Mouse (Mus musculus) cerebellum, adult 11-12 months (tissue): ENCODE results near the gene Cd9.
"Not testable (repeated sequence)": the region's sequence is repeated elsewhere in the genome, so short reads cannot be mapped to it uniquely, and the experiment has no call there.

Source experiments
- DNase-seq: peaks from one replicate; pipeline ENCODE4 v3.0.0; 2022

Cd9 gene

GRCm38 (mm10) chr6:125498062-125498461 lies 3.5 kb upstream of the Cd9 start:
- DNase-seq, result no peak

- no peak for DNase-seq
Observed at GRCm38 (mm10) chr6:125496417-125496816, 1.8 kb upstream of the Cd9 start.

DNA sequence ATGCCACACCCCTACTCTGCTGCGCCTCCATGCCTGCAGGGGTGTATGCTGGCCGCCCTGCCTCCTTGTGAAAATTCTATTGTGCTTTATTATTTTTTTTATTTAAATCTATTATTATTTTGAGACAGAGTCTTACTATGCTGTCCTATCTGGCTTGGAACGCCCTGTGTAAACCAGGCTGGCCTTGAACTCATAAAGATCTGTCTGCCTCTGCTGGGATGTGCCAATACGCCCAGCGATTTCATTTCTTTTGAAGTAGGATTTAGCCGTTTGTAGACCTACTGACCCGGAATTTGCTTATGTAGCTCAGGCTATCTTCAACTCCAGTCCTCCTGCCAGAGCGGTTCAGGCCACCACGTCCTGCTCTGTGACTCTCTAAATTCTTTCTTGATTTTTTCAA lies 770 bp upstream of the Cd9 start:
- no peak for DNase-seq

DNA sequence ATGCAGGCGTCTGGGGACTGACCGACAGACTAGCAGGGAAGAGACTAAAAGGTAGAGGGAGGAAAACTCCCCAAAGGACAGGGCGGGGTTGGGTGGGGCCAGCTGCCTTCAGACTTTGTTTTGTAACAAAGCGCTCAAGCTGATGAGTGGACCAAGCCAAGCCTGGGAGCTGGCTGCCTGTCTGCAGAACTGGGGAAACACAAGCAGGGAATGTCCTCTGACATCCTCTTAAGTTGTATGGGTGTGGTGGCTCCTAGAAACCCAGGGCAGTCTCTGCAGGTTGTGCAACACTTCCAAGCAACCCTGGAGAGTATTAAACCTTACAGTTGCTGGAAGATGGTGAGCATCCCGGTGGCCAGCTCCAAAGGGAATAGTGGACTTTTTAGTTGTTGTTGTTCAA lies 1.4 kb downstream of the Cd9 start:
- DNase-seq, result no peak

- no peak for DNase-seq
Observed at GRCm38 (mm10) chr6:125492664-125493063, 1.9 kb downstream of the Cd9 start.

- no peak for DNase-seq
Observed at GRCm38 (mm10) chr6:125492033-125492432, 2.6 kb downstream of the Cd9 start.

GRCm38 (mm10) chr6:125491393-125491792 lies 3.2 kb downstream of the Cd9 start:
- no peak for DNase-seq

DNA sequence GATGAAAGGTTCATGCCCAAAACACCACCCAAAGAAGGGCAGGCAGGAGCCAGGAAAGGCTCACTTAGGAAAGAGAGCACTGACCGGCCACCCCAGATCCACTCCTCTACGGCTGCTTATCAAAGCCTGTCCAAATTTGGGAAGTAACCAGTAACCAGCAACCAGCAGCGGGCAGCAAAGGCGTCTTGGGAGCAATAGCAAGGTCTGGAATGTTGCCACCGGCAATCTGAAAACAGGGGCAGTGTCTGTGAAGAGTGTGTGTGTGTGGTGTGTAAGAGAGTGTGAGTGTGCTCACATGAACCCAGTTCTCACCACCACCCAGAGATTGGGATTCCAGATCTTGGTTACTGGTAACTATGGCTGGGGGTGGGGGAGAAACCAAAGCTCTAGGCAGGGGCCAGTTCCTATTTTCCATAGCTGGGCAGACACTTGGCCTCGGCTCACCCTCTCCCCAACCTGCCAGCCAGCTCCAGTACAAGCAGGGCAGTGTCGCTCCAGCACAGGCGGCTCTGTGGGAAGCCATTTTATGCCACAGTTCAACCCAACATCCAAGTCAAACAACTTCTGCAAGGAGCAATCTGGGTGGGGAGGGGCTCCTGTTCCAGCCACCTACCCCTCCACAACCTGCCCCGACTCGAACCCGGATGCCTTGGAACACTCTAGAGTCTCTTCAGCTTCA lies 4.6 kb downstream of the Cd9 start:
- DNase-seq, result peak; percentile 6

DNA sequence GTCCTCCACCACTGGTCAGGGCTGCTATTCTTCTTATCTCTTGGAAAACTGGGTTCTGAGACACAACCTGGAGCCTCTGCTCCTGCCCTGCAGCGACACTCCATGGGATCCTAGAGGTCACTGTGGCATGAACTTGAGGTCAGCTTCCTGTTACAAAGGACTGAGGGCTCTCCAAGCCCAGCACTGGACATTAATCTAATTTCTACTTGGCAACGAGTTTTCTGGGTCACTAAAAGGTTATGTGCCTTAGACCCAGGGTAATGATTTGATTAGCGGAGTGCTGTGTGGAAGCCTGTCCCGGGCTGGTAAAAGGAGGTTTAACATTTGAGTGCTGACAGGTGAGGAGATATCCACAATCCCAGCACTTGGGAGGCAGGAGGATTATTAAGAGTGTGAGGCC lies 9.0 kb downstream of the Cd9 start:
- no peak for DNase-seq

DNA sequence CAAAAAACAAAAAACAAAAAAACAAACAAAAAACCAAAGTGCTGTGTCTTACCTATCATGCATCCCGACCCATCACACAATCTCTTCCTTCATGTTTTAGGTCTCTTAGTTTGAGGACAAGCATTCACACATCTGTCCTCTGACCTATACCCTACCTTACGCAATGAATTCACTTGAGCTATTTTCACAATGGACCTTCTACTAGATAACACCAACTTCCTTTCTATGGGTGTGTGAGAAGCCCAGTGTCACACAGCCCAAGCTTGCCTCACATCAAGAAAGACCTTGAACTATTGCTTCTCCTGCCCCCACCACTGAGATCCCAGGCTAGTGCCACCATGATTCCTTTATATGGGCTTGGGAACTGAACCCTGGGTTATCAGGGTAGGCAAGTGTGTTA lies 9.9 kb downstream of the Cd9 start:
- DNase-seq, result no peak

- DNase-seq, result not testable (repeated sequence)
Observed at GRCm38 (mm10) chr6:125484313-125484660, 10.3 kb downstream of the Cd9 start.

- no peak for DNase-seq
Observed at GRCm38 (mm10) chr6:125483515-125484312, 10.9 kb downstream of the Cd9 start.

DNA sequence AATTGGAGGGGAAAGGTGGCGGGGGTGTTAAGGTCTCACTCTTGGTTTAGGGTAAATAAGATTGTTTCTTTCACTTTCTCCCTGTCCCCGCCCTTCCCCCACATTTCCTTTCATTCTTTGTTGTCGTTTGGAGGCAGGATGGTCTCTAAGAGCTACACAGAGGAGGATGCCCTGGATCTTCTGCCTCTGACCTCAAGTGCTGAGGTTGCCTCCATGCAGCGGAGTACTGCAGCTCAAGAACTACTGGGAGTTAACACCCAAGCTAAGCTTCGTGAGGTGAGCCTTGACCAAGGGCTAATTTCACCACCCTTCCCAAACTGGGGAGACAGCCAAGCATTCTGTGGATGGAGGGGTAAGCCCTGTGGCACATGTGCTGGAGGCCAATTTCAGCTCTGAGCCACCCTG lies 12.2 kb downstream of the Cd9 start:
- no peak for DNase-seq

GRCm38 (mm10) chr6:125481667-125482390 lies 12.8 kb downstream of the Cd9 start:
- DNase-seq, result no peak

GRCm38 (mm10) chr6:125480396-125481361 lies 13.9 kb downstream of the Cd9 start:
- DNase-seq, result no peak

DNA sequence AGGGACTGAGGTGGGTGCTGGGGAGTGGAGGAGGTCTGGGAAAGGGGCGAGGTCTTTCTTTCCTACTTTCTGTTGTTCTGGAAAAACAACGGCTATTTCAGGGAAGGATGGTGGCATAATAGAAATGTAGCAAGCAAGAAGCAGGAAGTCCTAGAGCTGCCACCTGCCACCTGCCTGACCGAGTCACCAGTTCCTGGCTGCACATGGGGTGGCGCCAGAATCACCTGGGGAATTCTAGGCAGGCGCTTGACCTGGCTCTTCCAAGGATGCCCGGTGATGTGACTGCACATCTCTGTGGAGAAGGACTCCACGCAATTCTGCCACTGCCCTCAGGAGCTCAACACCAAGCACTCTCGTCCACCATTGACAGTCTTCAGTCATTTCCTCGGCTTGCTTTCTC lies 15.2 kb downstream of the Cd9 start:
- DNase-seq, result no peak

GRCm38 (mm10) chr6:125478135-125479128 lies 16.2 kb downstream of the Cd9 start:
- no peak for DNase-seq

DNA sequence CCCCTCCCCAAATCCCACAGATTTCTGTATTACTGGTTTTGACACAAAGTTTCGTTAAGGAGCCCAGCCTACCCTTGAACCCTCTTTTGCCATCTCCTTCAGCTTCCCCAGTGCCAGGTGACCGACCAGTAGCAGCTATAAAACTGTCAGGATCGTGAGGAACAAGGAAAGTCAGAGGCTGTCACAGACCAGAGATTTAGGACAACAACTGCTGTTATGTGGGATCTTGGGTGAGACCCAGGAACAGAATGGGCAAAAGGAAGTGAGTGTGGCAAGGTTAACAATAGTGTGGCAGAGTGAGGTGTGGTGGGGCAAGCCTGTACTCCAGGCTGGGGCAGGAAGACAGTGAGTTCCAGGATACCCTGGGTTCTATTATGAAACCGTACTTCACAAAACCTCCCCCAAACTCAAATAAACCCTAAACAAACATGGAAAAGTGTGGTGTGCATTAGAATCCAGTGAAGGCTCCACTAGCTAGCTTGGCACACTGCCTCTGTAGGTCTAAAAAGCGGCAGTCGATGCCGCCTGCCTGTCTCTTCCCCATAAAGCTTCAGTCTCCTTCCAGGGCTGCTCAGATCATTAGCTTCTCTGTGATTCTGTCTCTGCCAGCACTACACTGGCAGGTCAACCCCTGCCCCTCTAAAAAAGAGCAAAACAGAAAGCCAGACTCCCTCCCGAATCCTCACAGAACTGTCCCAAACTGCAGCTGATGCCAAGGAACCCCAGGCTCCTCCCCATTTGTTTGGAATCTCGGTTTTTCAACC lies 17.6 kb downstream of the Cd9 start:
- DNase-seq, result no peak

GRCm38 (mm10) chr6:125476090-125476489 lies 18.5 kb downstream of the Cd9 start:
- DNase-seq, result no peak

GRCm38 (mm10) chr6:125475184-125475583 lies 19.4 kb downstream of the Cd9 start:
- no peak for DNase-seq

DNA sequence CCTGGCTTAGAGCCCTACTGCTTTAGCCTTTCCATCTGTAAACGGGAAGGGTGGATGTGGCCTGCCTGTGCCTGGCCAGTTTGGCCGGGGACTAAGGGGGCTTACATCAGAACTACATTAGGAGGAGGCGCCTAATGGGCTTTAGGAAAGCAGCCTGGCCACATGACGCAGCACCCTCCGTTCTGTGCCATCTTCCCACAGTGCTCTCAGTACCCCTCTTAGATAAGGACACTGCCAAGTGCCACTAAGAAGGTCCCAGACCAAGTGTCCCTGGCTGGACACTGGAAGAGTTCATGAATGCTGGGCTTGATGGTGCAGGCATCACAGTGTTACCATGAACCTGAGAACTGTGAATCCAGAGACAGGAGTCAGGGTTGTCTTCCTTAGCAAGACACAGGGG lies 20.7 kb downstream of the Cd9 start:
- no peak for DNase-seq
